Mouse (Mus musculus) embryonic fibroblast, embryonic 13.5 days (primary cell): ENCODE measurements at regions not wholly inside any gene's neighbourhood (a gene's known extent, or its start where the extent isn't known, plus 50 kb on each side); places are given as distances from the start of the nearest gene placed in this dataset.

ENCODE experiments used
- CTCF ChIP-seq: IDR thresholded peaks from 2 replicates; pipeline ENCODE4 v1.5.1; 2011; ENCODE audit warnings: mild to moderate bottlenecking, control low read depth, low read length, moderate library complexity, borderline replicate concordance; ENCODE audit not compliant: insufficient read depth
- POLR2A ChIP-seq: IDR thresholded peaks from 2 replicates; pipeline ENCODE4 v1.6.1; 2011; ENCODE audit warnings: low read depth, mild to moderate bottlenecking, control low read depth, low read length, moderate library complexity

- TF ChIP-seq POLR2A (no peak), CTCF (no peak)
Observed at GRCm38 (mm10) chr16:79186471-79186870, 95.6 kb upstream of the Tmprss15 start.
